Mouse (Mus musculus): Measurements from ENCODE around the gene Stat6. TPM values are rescaled to one million over a fixed set of nuclear protein-coding genes. Genes with fewer than 3 reads are reported as not detected.

Gene Stat6
- polyA plus RNA-seq, 1 experiment from 2014 or later: 6.0 TPM

DNA sequence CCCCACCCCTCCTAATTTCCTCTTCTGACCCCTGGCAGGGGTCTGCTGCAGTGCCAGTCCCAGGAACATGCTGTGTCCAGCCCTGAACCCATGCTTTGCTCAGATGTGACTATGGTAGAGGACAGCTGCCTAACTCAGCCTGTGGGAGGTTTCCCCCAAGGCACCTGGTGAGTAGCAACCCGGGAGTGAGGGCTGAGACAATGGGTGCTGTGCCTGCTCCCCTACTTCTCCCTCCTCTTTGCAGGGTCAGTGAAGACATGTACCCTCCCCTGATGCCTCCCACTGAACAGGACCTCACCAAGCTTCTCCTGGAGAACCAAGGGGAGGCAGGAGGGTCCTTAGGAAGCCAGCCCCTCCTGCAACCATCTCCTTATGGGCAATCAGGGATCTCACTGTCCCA lies 16.8 kb downstream of the Stat6 start:
- peaks cover 31% of the 10 kb centered on the region for H3K4me1 ChIP-seq (replicated peaks)
- no peaks in the 10 kb centered on the region for H3K36me3 ChIP-seq

DNA sequence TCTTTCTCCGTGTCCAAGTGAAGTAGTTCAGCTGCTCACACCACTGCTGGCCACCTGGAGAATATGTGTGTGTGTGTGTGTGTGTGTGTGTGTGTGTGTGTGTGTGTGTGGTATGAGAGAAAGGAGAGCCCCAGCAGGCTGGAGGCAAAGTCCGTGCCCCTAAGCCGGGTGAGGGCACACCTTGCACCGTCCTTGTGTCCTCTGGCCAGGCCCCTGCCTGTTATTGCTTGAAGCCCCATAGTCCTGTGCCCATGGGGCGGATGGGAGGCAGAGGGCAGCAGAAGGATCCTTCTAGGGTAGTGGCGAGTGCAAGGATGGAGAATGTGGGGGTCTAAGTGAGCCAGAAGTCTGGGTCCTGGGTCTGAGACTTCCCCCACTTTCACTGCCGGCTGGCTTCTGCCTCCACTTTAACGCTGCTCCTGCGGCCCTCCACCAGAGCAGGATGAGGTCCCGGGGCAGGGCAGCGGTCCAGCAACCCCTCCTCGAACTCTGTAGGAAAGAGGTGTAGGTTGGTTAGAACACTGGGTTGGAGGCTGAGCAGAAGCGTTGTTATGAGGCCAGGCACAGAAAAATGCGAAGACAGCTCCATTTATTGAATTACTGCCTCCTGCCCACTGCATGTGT lies 18.6 kb downstream of the Stat6 start:
- Histone ChIP-seq H3K27me3 (peaks cover 78% of the 10 kb centered on the region), H3K27ac (replicated peaks) (no peak overlapping the region), H3K9me3 (no peaks in the 10 kb centered on the region), H3K4me3 (no peak overlapping the region), H3K4me1 (replicated peaks) (peaks cover 50% of the 10 kb centered on the region), H3K4me2 (peak overlapping the region; percentile 42), H3K9ac (peak overlapping the region; percentile 45), H3K36me3 (no peaks in the 10 kb centered on the region)
- 15% methylated on average over 14 of the region's 14 CpGs for WGBS
- ATAC-seq (ENCODE audit: low read depth): no peak

More for the DNA sequence above, 16.8 kb downstream of the Stat6 start:
- Histone ChIP-seq H3K4me2 (no peak overlapping the region), H3K9me3 (no peaks in the 10 kb centered on the region), H3K4me3 (no peak overlapping the region), H3K9ac (no peak overlapping the region), H3K27ac (replicated peaks) (no peak overlapping the region), H3K27me3 (peaks cover 60% of the 10 kb centered on the region)
- WGBS: 64% methylated on average over 1 of the region's 1 CpGs
- no peak for ATAC-seq (ENCODE audit: low read depth)

DNA sequence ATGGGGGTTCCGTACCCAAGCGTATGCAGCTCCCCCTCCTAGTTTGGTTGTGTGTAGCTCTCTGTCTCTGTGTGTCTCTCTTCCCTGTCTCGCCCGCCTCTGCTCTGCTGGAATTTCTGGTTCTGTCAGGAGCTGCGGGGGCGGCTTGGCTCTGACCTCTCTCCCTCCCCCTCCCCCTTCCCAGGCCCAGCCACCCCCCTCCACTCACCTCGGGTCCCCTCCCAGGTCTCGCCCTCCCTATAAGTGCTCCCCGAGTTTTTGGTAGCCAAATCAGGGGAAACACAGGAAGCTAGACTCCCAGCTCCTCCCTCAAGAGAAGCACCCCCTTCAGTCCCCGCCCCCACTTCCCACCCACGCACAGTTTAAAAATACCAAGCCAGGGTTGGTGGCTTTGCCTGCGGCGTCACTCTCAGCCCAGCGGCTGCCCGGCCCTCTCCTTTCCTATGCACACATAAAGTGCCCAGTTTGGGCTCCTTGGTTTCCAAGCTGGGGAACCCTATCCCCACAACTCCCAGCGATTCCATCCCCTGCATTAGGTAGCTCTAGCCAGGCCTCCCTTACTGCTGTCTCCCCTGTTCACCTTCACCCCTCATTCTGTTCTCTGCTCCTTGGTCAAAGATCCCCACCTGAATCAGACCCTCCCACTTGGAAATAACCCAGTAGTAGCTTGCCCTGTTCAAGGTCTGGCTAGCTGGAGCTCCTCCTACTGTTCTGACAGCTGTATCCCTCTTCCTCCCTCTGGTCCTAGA lies 19.3 kb downstream of the Stat6 start:
- Histone ChIP-seq H3K27ac (replicated peaks) (no peak overlapping the region), H3K4me3 (peak overlapping the region; percentile 10; the same call in 1 of the 2 replicates), H3K9me3 (no peaks in the 10 kb centered on the region), H3K27me3 (peaks cover 85% of the 10 kb centered on the region), H3K4me2 (peak overlapping the region; percentile 42), H3K36me3 (no peaks in the 10 kb centered on the region), H3K4me1 (replicated peaks) (peaks cover 57% of the 10 kb centered on the region), H3K9ac (peak overlapping the region; percentile 45)
- no peak for ATAC-seq (ENCODE audit: low read depth)
- 3% methylated on average over 16 of the region's 16 CpGs for WGBS

DNA sequence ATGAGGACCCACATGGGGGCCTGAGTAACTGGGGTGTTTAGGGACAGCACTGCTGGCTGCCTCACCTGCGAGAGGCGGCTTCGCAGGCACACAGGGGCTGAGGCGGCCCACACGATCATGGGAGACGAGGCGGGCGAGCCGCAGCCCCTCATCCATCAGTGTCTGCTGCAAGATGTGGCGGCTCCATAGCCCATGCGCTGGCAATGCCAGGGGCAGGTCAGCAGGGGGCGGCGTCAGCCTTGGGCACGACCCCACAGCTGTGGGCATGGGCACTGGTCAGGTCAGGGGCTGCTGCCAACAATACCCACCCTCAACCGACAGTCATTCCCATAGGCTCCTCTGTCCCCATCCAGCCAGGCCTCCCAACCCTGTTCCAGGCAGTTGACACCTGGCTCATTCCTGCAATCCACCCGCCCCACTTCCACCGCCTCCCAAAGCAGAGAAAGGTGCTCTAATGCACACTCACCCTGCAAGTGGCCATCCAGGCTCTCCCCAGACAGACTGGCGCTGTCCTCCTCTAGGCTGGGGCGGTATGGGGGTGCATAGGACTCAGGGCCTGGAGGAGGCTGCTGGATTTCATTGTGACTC lies 20.0 kb downstream of the Stat6 start:
- peak overlapping the region; percentile 10; the same call in 1 of the 2 replicates for H3K4me3 ChIP-seq
- H3K4me2 ChIP-seq: peak overlapping the region; percentile 42
- 10% methylated on average over 19 of the region's 19 CpGs for WGBS
- H3K4me1 ChIP-seq (replicated peaks): peaks cover 63% of the 10 kb centered on the region
- no peak for ATAC-seq (ENCODE audit: low read depth)
- no peaks in the 10 kb centered on the region for H3K9me3 ChIP-seq
- peaks cover 92% of the 10 kb centered on the region for H3K27me3 ChIP-seq
- H3K9ac ChIP-seq: peak overlapping the region; percentile 44; the same call in 1 of the 2 replicates
- no peaks in the 10 kb centered on the region for H3K36me3 ChIP-seq
- no peak overlapping the region for H3K27ac ChIP-seq (replicated peaks)

DNA sequence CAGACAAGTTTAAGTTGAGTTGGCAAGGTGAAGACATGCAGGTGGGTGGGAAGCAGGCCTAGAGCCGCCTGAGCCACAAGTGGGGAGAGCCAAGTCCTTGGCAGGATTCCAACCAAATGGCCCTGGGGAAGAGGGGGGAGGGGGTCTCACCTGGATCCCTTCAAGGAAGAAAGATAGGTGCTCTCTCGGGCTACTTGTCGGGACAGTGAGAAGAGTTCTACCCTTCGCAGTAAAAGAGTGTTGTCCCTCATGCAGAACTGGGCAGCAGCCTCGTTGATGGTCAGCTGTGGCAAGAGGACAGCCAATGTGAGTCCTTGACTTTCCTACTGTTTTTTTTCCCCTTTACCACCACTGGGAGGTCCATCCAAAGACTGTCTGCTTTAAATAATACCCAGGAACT lies 20.8 kb downstream of the Stat6 start:
- Histone ChIP-seq H3K9ac (no peak overlapping the region), H3K27ac (replicated peaks) (no peak overlapping the region), H3K9me3 (no peaks in the 10 kb centered on the region), H3K36me3 (no peaks in the 10 kb centered on the region), H3K4me1 (replicated peaks) (peaks cover 72% of the 10 kb centered on the region), H3K4me3 (no peak overlapping the region), H3K27me3 (peaks cover 94% of the 10 kb centered on the region), H3K4me2 (peak overlapping the region; percentile 83; the same call in 1 of the 2 replicates)
- no peak for ATAC-seq (ENCODE audit: low read depth)
- WGBS: 12% methylated on average over 5 of the region's 5 CpGs

DNA sequence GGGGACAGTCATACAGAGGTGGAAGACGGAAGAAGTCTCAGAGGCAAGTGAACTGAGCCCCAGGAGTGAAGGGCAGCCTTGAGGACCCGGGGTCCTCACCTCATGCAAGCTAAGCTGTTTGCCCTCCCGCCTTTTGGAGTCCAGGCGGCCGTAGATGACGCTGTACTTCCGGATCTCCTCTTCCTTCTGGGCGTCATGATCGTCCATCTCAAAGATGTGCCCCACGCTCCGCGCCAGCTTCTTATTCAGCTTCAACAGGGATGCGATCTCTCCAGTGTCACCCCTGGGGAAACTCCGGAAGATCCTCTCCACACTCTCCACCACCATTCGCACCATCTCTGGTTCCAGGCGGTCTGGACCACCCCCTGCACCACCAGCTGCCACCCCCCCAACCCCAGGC lies 21.4 kb downstream of the Stat6 start:
- H3K9ac ChIP-seq: 0 out of 2 replicates have a peak overlapping the region, but pooled peaks have one; percentile 18
- no peaks in the 10 kb centered on the region for H3K9me3 ChIP-seq
- peak overlapping the region; percentile 83 for H3K4me2 ChIP-seq
- H3K4me1 ChIP-seq (replicated peaks): peaks cover 78% of the 10 kb centered on the region
- H3K36me3 ChIP-seq: no peaks in the 10 kb centered on the region
- no peak overlapping the region for H3K27ac ChIP-seq (replicated peaks)
- peaks cover 100% of the 10 kb centered on the region for H3K27me3 ChIP-seq
- WGBS: 9% methylated on average over 16 of the region's 16 CpGs
- H3K4me3 ChIP-seq: 0 out of 2 replicates have a peak overlapping the region, but pooled peaks have one; percentile 54
- ATAC-seq (ENCODE audit: low read depth): no peak

DNA sequence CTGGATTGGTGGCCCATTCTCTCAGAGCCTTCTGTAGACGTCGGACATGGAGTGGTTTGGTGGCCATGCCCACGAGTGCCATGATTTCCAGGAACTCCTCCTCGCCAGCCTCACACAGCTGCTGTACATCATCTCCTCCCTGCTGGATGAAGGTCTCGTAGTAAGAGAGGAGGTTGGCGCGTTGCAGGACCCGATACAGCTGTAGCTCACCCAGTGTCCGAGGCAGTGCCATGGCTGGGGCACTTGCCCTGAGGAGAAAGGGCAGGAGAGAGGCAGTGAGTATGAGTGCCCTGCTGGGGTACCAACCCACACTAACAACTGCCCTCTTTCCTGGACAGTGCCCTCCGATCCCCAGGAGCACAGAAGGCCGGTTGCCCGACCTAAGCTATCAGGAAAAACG lies 22.1 kb downstream of the Stat6 start:
- Histone ChIP-seq H3K4me2 (peak overlapping the region; percentile 83), H3K4me1 (replicated peaks) (peaks cover 81% of the 10 kb centered on the region), H3K9ac (peak overlapping the region; percentile 72; the same call in 1 of the 2 replicates), H3K27ac (replicated peaks) (no peak overlapping the region), H3K9me3 (no peaks in the 10 kb centered on the region), H3K36me3 (no peaks in the 10 kb centered on the region), H3K27me3 (peaks cover 100% of the 10 kb centered on the region), H3K4me3 (peak overlapping the region; percentile 54)
- ATAC-seq (ENCODE audit: low read depth): no peak
- WGBS: 8% methylated on average over 13 of the region's 13 CpGs

DNA sequence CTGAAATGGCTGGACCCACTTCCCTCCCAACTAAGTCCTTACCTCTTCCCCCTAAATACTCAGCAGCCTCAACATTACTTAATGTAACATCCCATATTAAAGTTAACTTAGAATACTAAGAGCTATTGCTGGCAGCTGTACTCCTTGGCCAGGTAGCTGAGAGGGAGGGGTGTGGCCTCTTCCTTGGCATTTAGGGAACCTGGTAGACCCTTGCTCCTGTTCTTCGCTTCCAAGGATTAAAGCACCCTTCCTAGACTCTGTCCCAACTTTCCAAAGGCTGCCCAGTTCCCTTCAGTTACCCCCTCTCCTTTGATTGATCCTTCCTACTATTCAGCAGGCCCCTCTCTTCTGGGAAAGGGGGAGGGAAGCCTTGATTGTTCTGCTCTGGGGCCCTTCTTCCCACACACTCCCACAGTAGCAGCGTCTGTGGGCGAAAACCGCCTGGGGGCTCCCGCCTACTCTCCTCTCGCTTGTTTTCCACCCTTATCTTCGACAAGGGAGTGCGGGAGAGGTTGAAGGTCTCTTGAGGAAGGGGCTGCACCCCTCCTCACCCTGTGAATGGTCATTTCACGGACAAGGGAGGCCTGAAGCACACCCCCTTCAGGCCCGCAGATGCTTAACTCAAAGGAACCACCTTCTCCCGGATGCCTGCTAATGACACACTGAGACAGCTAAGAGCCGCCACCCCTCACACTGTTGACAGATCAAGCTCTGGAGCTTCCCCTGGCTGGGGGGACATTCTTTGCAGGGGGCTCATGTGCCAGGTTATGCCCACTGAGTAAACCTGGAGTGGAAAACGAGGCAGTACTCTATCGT lies 22.8 kb downstream of the Stat6 start:
- Histone ChIP-seq H3K4me1 (replicated peaks) (peaks cover 81% of the 10 kb centered on the region), H3K9ac (peak overlapping the region; percentile 72), H3K27ac (replicated peaks) (peak overlapping the region; percentile 75), H3K9me3 (no peaks in the 10 kb centered on the region), H3K4me2 (peak overlapping the region; percentile 83), H3K36me3 (no peaks in the 10 kb centered on the region), H3K27me3 (peaks cover 97% of the 10 kb centered on the region), H3K4me3 (peak overlapping the region; percentile 54)
- 4% methylated on average over 14 of the region's 14 CpGs for WGBS
- no peak for ATAC-seq (ENCODE audit: low read depth)

DNA sequence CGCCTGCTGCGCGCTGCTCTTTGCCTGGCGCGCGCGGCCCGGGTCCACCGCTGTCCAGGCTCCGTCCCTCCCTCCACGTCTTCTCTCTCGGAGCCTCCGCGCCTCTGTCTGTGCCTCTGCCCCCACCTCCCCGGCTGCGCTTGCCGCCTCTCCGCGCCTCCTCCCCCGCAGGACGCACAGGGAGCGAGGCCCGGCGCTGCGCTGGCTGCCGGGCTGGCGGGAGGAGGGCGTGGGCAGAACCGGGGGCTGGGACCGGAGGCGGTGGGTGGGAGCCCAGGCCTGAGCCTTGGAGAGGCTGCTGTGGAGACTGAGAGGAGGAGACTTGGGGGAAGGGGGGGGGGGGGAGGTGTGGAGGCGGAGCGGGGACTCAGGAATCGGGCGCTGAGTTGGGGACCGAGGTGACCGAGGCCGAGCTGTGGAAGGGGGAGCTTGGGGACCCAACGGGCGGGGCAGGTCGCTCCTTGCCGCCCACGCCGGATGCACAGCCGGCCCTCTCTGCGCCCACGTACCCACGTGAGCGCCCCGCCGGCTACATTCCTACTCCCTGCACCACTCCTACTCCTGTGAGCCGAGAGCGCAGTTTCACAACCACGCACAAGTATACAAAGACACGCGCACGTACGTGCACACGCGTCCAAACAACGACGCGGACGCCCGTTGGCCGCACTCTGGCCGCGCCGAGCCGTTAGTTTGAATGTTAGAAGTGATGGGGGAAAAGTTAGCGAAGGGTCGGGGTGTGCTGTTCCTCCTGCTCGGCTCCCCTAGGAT lies 23.9 kb downstream of the Stat6 start, which contains the start of gene Nemp1:
Nemp1 (plus strand) TSS at position 401 of the 768 bp plus-strand sequence.
- H3K9ac ChIP-seq: peak within 1 kb of the TSS; percentile 72
- peak; percentile 44 for ATAC-seq (ENCODE audit: low read depth)
- no peaks in the 10 kb centered on the region for H3K36me3 ChIP-seq
- H3K4me3 ChIP-seq: peak within 1 kb of the TSS; percentile 54
- peaks cover 86% of the 10 kb centered on the region for H3K27me3 ChIP-seq
- H3K27ac ChIP-seq (replicated peaks): peak within 1 kb of the TSS; percentile 78
- WGBS: under 1% methylated on average over 69 of the region's 73 CpGs
- H3K4me2 ChIP-seq: peak within 1 kb of the TSS; percentile 83
- H3K4me1 ChIP-seq (replicated peaks): peaks cover 76% of the 10 kb centered on the region
- H3K9me3 ChIP-seq: no peaks in the 10 kb centered on the region

DNA sequence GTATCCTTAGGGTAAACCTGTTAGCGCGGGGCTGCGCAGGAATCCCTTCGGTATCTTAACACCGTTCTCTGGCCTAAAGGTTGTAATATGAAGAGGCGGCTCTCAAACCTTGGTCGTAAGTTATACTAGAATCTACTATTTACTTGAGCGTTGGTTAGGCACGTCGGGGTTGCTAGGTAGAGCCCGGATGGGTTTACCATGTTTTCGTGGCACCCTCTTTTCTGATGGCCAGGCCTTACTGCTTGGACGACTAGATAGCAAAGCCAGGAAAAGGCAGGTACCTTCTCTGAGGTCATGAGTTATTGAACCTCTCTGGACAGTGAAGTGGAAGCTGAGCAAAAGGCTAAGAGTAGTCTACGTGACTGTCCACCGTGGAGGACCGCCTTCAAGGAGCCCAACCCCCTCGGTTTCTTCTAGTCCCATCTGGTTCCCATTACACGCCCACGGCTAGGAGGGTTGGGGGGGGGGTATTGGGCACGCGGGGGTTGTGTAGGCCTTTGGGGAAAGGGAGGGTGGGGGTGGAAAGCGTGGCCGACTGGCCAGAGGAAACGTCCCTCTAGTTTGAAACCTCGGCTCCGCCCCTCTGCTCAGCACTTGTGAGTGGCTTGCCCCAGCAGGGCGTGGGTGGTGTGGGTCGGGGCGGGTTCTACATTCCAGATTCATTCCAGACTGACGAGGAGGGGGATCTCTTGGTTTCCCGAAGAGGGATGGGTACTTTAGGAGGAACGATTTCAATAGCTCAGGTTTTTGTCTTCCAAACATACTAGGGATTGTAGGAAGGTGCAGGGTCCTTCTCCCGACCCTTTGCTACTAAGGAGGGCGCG lies 24.7 kb downstream of the Stat6 start:
- H3K9ac ChIP-seq: peak overlapping the region; percentile 72
- H3K27me3 ChIP-seq: peaks cover 78% of the 10 kb centered on the region
- H3K36me3 ChIP-seq: no peaks in the 10 kb centered on the region
- no peaks in the 10 kb centered on the region for H3K9me3 ChIP-seq
- peak overlapping the region; percentile 78 for H3K27ac ChIP-seq (replicated peaks)
- H3K4me2 ChIP-seq: peak overlapping the region; percentile 83
- 2% methylated on average over 35 of the region's 35 CpGs for WGBS
- ATAC-seq (ENCODE audit: low read depth): peak; percentile 34
- H3K4me3 ChIP-seq: peak overlapping the region; percentile 54
- peaks cover 68% of the 10 kb centered on the region for H3K4me1 ChIP-seq (replicated peaks)

Measured in neural tube, embryonic 13.5 days (tissue).